Mouse (Mus musculus) common myeloid progenitor, adult 5-6 weeks (primary cell): Measurements from ENCODE around the gene Ctsr. TPM values are rescaled to one million over a fixed set of nuclear protein-coding genes. Genes with fewer than 3 reads are reported as not detected.
"Not testable (repeated sequence)": the region's sequence is repeated elsewhere in the genome, so short reads cannot be mapped to it uniquely, and the experiment has no call there.

ENCODE experiments used
- ATAC-seq: replicated peaks from 2 replicates; pipeline ENCODE4 v1.8.0; 2016; ENCODE audit warnings: low read depth, mild to moderate bottlenecking, moderate TSS enrichment, inconsistent platforms; ENCODE audit not compliant: poor library complexity, severe bottlenecking
- total RNA-seq: library from RNA; stranded (forward); fragments of 200-1000, 187-1606 nt; gene quantifications from 2 replicates; pipeline ENCODE4 v1.2.3, GENCODE M21; 2017

Gene Ctsr
- total RNA-seq = not detected in 2 replicates

DNA sequence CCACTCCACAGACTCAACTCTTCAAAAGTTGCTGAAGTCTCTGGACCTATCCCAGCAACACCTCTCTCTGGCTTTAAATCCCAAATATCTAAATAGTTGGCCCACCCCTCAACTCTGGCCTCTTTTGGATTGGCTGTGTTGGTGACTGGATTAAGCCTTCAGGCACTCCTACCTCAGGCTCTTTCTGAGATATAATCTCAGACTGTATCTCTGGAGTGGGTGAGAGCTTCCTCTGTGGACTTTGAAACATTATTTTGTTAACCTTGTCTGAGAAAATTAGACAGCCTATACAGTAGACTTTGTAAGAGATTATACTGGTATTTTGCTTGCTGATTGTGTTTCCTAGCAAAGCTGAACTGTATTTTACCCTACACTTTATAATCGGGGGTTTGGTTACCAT lies at the start of gene Ctsr:
Gene Ctsr, minus strand, starts transcription at position 101 of the 400 bp plus-strand sequence.
- ATAC-seq = no peak

DNA sequence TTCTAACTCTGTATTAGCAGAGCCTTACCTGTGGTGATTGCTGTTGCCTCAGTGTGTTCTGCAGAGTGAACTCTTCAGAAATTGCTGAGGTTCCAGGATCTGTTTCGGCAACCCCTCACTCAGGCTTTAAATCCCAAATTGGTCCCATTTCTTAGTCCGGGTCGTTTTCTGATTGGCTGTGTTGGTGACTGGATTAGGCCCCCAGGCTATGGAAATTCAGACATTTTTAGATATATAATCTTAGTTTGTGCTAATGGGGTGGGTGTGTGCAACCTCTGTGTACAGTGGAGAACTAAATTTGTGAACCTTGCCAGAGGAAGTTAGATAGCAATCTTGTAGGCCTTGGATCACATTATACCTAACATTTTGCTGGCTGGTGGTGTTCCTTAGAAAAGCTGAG lies 39.3 kb upstream of the Ctsr start, which contains the start of gene Cts6:
Gene Cts6, minus strand, starts transcription at position 101 of the 400 bp plus-strand sequence.
- no peak for ATAC-seq

- ATAC-seq = not testable (repeated sequence)
These were observed 21.3 kb upstream of the Ctsr start for GRCm38 (mm10) chr13:61185151-61185933.

DNA sequence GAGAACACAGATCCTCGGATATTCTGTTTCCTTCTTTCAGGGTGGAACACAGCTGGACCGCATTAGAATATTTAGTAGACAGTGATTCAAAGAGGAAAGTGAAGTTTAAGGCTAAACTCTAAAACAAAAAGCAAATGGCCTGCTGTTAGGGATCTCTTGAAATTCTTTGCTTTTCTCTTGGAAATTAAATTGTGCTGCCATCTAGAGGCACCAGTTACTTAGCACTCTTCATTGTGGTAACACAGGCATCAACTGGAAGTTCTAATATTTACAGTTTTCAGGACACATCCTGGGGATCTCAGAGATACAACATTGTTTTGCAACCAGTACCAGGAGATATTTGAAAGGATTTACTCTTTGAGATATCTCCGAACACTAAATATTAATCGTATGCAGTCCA lies 566 bp upstream of the Ctsr start:
- ATAC-seq = peak; percentile 65

Other genes with a start within 250 kb of the Ctsr start
- gene Gm49393, start 228.7 kb downstream of the Ctsr start, total RNA-seq = not detected in 2 replicates
- 2.8 TPM in 1 of 2 replicates, not detected in the other for gene Gm49391, start 227.7 kb downstream of the Ctsr start, total RNA-seq
- gene Ctla2a, start 227.6 kb downstream of the Ctsr start, total RNA-seq = 344 and 394 TPM in 2 replicates
- not detected in 2 replicates for gene Tpbpa, start 222.3 kb downstream of the Ctsr start, total RNA-seq
- not detected in 2 replicates for gene Ctsj, start 158.3 kb downstream of the Ctsr start, total RNA-seq
- not detected in 2 replicates for gene Ctsq, start 123.6 kb downstream of the Ctsr start, total RNA-seq
- not detected in 2 replicates for gene Cts6, start 39.2 kb upstream of the Ctsr start, total RNA-seq
- not detected in 2 replicates for gene Cts8, start 91.1 kb upstream of the Ctsr start, total RNA-seq
- gene Gm49398, start 124.6 kb upstream of the Ctsr start, total RNA-seq = not detected in 2 replicates
- not detected in 2 replicates for gene Cts7, start 193.9 kb upstream of the Ctsr start, total RNA-seq